ENCODE assay signal across 25 mouse cellular contexts in the genomic region with DNA sequence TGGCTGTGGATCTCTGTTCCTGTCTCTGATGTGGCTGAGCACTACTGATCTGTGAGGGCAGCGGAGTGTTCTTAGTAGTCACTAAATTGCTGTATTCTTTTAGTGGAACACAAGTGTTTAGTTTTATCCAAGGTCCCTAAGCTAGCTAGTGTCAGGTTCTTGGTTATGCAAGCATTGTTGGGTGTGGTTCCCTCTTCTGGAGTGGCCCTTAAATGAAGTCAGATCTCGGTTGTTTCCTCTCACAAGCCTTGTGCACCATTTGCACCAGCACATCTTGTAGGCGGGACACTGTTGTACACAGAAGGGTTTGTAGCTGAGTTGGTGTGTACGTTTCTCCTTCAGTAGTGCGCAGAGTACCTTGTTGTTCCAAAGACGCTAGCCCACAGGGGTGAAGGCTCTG. TPM values are rescaled to one million over a fixed set of nuclear protein-coding genes. Genes with fewer than 3 reads are reported as not detected.
"Had no signal": no experiment of that assay in that cellular context is flagged by ENCODE, and none has a peak within 500 bp of the region (broad histone marks: within the 10 kb centered on the region; RNA-seq: fewer than 3 reads in every experiment).

No protein-coding gene starts in this region.

- H3K4me2 ChIP-seq: intestine, embryonic 15.5 days; limb, embryonic 12.5 days; limb, embryonic 15.5 days; liver, embryonic 11.5 days; lung, embryonic 15.5 days; midbrain, embryonic 12.5 days; midbrain, embryonic 15.5 days; neural tube, embryonic 13.5 days; stomach, embryonic 15.5 days had no signal

- H3K9me3 ChIP-seq: intestine, embryonic 15.5 days; limb, embryonic 12.5 days; limb, embryonic 15.5 days; lung, embryonic 15.5 days; midbrain, embryonic 12.5 days; midbrain, embryonic 15.5 days; neural tube, embryonic 13.5 days; stomach, embryonic 15.5 days had no signal

- H3K36me3 ChIP-seq: intestine, embryonic 15.5 days; limb, embryonic 15.5 days; lung, embryonic 15.5 days; midbrain, embryonic 12.5 days; midbrain, embryonic 15.5 days; stomach, embryonic 15.5 days had no signal

- H3K27ac ChIP-seq: intestine, embryonic 15.5 days; kidney, postnatal 0 days; limb, embryonic 12.5 days; liver, embryonic 14.5 days; lung, embryonic 15.5 days; midbrain, embryonic 12.5 days; midbrain, embryonic 15.5 days; neural tube, embryonic 13.5 days; stomach, embryonic 15.5 days had no signal

- DNase-seq: kidney, adult 11 months; kidney, postnatal 4 days; left cerebral cortex, postnatal 4 days; liver, postnatal 0 days; retina, postnatal 1 day; right cerebral cortex, postnatal 25 days; spleen, adult 18-20 months; thymus, postnatal 4 days had no signal

- H3K27me3 ChIP-seq: intestine, embryonic 15.5 days; limb, embryonic 12.5 days; limb, embryonic 15.5 days; lung, embryonic 15.5 days; midbrain, embryonic 12.5 days; midbrain, embryonic 15.5 days; neural tube, embryonic 13.5 days; stomach, embryonic 15.5 days had no signal

- H3K4me1 ChIP-seq: lung, embryonic 15.5 days; midbrain, embryonic 12.5 days; neural tube, embryonic 13.5 days; stomach, embryonic 15.5 days had no signal

- H3K4me3 ChIP-seq: intestine, embryonic 15.5 days; limb, embryonic 12.5 days; limb, embryonic 15.5 days; lung, embryonic 15.5 days; midbrain, embryonic 12.5 days; midbrain, embryonic 15.5 days; myocyte; neural tube, embryonic 13.5 days; stomach, embryonic 15.5 days had no signal

- H3K9ac ChIP-seq: intestine, embryonic 15.5 days; limb, embryonic 12.5 days; limb, embryonic 15.5 days; liver, embryonic 14.5 days; liver, postnatal 0 days; lung, embryonic 15.5 days; midbrain, embryonic 12.5 days; midbrain, embryonic 15.5 days; neural tube, embryonic 13.5 days; stomach, embryonic 15.5 days had no signal

- ATAC-seq: hindbrain, embryonic 16.5 days; intestine, embryonic 15.5 days; liver, postnatal 0 days; midbrain, embryonic 15.5 days had no signal

RNA-seq across cellular contexts. Expression of a gene that starts 38.1 kb away (rescaled TPM):
- total RNA-seq: layer of hippocampus, adult 18-20 months; layer of hippocampus, postnatal 14 days; left cerebral cortex, postnatal 4 days; neutrophil, adult 5-6 weeks had no signal
- polyA plus RNA-seq: lung, embryonic 15.5 days; midbrain, embryonic 15.5 days; neural tube, embryonic 13.5 days had no signal

RNA-seq across cellular contexts. Expression of a gene that starts 44.8 kb away (rescaled TPM):
- total RNA-seq: layer of hippocampus, adult 18-20 months; layer of hippocampus, postnatal 14 days; left cerebral cortex, postnatal 14 days; neutrophil, adult 5-6 weeks had no signal
- polyA plus RNA-seq: myocyte had no signal
